Mouse (Mus musculus): ENCODE measurements around the gene Polr2b. TPM values are rescaled to one million over a fixed set of nuclear protein-coding genes. Genes with fewer than 3 reads are reported as not detected.

The Polr2b gene
- total and polyA plus RNA-seq, 3 experiments, result 25.4 to 34.5 (median 34.1) TPM

- H3K27me3 ChIP-seq (ENCODE audit: control insufficient read depth, insufficient read depth, low read length), result no peaks in the 10 kb centered on the region
- TF ChIP-seq POLR2A (IDR thresholded peaks at IDR 0.05; ENCODE audit: insufficient read depth, low read depth, low read length) (no peak), EP300 (IDR thresholded peaks at IDR 0.05; ENCODE audit: insufficient read depth, low read depth, low read length) (0 out of 2 replicates have a peak, but pooled peaks have one; percentile 20), CTCF (IDR thresholded peaks at IDR 0.05) (no peak)
- no peaks in the 10 kb centered on the region; the same call in 1 of the 2 replicates for H3K79me2 ChIP-seq (replicated peaks; ENCODE audit: control insufficient read depth, insufficient read depth, low read length)
- H3K4me1 ChIP-seq (ENCODE audit: control insufficient read depth, insufficient read depth, low read length), result peaks cover 42% of the 10 kb centered on the region
- H3K27ac ChIP-seq, result peak overlapping the region; percentile 73
- DNase-seq, result peak in 1 of 2 experiments; percentile 56
- no peak overlapping the region for H3K4me3 ChIP-seq
- intact Hi-C loops (cut with DNase I), result no loop called here
- H3K9ac ChIP-seq (ENCODE audit: low read depth, low read length), result no peak overlapping the region
- 57% methylated on average over 12 of the region's 12 CpGs for WGBS
- peaks cover 31% of the 10 kb centered on the region for H3K36me3 ChIP-seq (ENCODE audit: control insufficient read depth, insufficient read depth, low read length)
Observed at GRCm38 (mm10) chr5:77367682-77368081, 57.7 kb downstream of the Polr2b start.

GRCm38 (mm10) chr5:77368194-77368593, 58.2 kb downstream of the Polr2b start:
- H3K27ac ChIP-seq, result peak overlapping the region; percentile 73
- TF ChIP-seq POLR2A (IDR thresholded peaks at IDR 0.05; ENCODE audit: insufficient read depth, low read depth, low read length) (no peak), EP300 (IDR thresholded peaks at IDR 0.05; ENCODE audit: insufficient read depth, low read depth, low read length) (no peak), CTCF (IDR thresholded peaks at IDR 0.05) (no peak)
- WGBS, result 47% methylated on average over 7 of the region's 7 CpGs
- DNase-seq, result no peak
- peaks cover 30% of the 10 kb centered on the region for H3K36me3 ChIP-seq (ENCODE audit: control insufficient read depth, insufficient read depth, low read length)
- no peaks in the 10 kb centered on the region for H3K27me3 ChIP-seq (ENCODE audit: control insufficient read depth, insufficient read depth, low read length)
- H3K9ac ChIP-seq (ENCODE audit: low read depth, low read length), result no peak overlapping the region
- H3K4me3 ChIP-seq, result no peak overlapping the region
- intact Hi-C loops (cut with DNase I), result no loop called here
- H3K4me1 ChIP-seq (ENCODE audit: control insufficient read depth, insufficient read depth, low read length), result peaks cover 41% of the 10 kb centered on the region
- H3K79me2 ChIP-seq (replicated peaks; ENCODE audit: control insufficient read depth, insufficient read depth, low read length), result no peaks in the 10 kb centered on the region

GRCm38 (mm10) chr5:77369394-77369793, 59.4 kb downstream of the Polr2b start:
- no peak for DNase-seq
- Histone ChIP-seq H3K4me3 (no peak overlapping the region), H3K79me2 (replicated peaks; ENCODE audit: control insufficient read depth, insufficient read depth, low read length) (no peaks in the 10 kb centered on the region), H3K4me1 (ENCODE audit: control insufficient read depth, insufficient read depth, low read length) (peaks cover 40% of the 10 kb centered on the region), H3K36me3 (ENCODE audit: control insufficient read depth, insufficient read depth, low read length) (peaks cover 23% of the 10 kb centered on the region), H3K9ac (ENCODE audit: low read depth, low read length) (no peak overlapping the region), H3K27ac (peak overlapping the region; percentile 48), H3K27me3 (ENCODE audit: control insufficient read depth, insufficient read depth, low read length) (no peaks in the 10 kb centered on the region)
- intact Hi-C loops (cut with DNase I), result no loop called here
- WGBS, result 72% methylated on average over 5 of the region's 5 CpGs
- TF ChIP-seq EP300 (IDR thresholded peaks at IDR 0.05; ENCODE audit: insufficient read depth, low read depth, low read length), result no peak
- no peak for TF ChIP-seq POLR2A (IDR thresholded peaks at IDR 0.05; ENCODE audit: insufficient read depth, low read depth, low read length)
- no peak for TF ChIP-seq CTCF (IDR thresholded peaks at IDR 0.05)

GRCm38 (mm10) chr5:77370378-77370892, 60.5 kb downstream of the Polr2b start:
- H3K27ac ChIP-seq, result no peak overlapping the region; the same call in 1 of the 2 replicates
- no peak for DNase-seq
- H3K79me2 ChIP-seq (replicated peaks; ENCODE audit: control insufficient read depth, insufficient read depth, low read length), result no peaks in the 10 kb centered on the region
- peaks cover 19% of the 10 kb centered on the region for H3K36me3 ChIP-seq (ENCODE audit: control insufficient read depth, insufficient read depth, low read length)
- no peak overlapping the region for H3K4me3 ChIP-seq
- H3K4me1 ChIP-seq (ENCODE audit: control insufficient read depth, insufficient read depth, low read length), result peaks cover 39% of the 10 kb centered on the region
- no peak for TF ChIP-seq CTCF (IDR thresholded peaks at IDR 0.05)
- TF ChIP-seq POLR2A (IDR thresholded peaks at IDR 0.05; ENCODE audit: insufficient read depth, low read depth, low read length), result no peak
- TF ChIP-seq EP300 (IDR thresholded peaks at IDR 0.05; ENCODE audit: insufficient read depth, low read depth, low read length), result no peak
- H3K9ac ChIP-seq (ENCODE audit: low read depth, low read length), result no peak overlapping the region
- intact Hi-C loops (cut with DNase I), result no loop called here
- no peaks in the 10 kb centered on the region for H3K27me3 ChIP-seq (ENCODE audit: control insufficient read depth, insufficient read depth, low read length)
- 75% methylated on average over 5 of the region's 5 CpGs for WGBS

GRCm38 (mm10) chr5:77372242-77372641, 62.3 kb downstream of the Polr2b start:
- 26% methylated on average over 7 of the region's 7 CpGs for WGBS
- peak overlapping the region; percentile 71 for H3K27ac ChIP-seq

GRCm38 (mm10) chr5:77372778-77373177, 62.8 kb downstream of the Polr2b start:
- Histone ChIP-seq H3K79me2 (replicated peaks; ENCODE audit: control insufficient read depth, insufficient read depth, low read length) (no peaks in the 10 kb centered on the region; the same call in 1 of the 2 replicates), H3K36me3 (ENCODE audit: control insufficient read depth, insufficient read depth, low read length) (peaks cover 19% of the 10 kb centered on the region), H3K27ac (peak overlapping the region; percentile 71), H3K27me3 (ENCODE audit: control insufficient read depth, insufficient read depth, low read length) (no peaks in the 10 kb centered on the region), H3K9ac (ENCODE audit: low read depth, low read length) (no peak overlapping the region), H3K4me3 (no peak overlapping the region), H3K4me1 (ENCODE audit: control insufficient read depth, insufficient read depth, low read length) (peaks cover 28% of the 10 kb centered on the region)
- DNase-seq, result no peak
- TF ChIP-seq CTCF (IDR thresholded peaks at IDR 0.05), result no peak
- TF ChIP-seq POLR2A (IDR thresholded peaks at IDR 0.05; ENCODE audit: insufficient read depth, low read depth, low read length), result no peak
- TF ChIP-seq EP300 (IDR thresholded peaks at IDR 0.05; ENCODE audit: insufficient read depth, low read depth, low read length), result no peak
- 46% methylated on average over 6 of the region's 6 CpGs for WGBS
- intact Hi-C loops (cut with DNase I), result no loop called here

More at GRCm38 (mm10) chr5:77372242-77372641, 62.3 kb downstream of the Polr2b start:
- no peaks in the 10 kb centered on the region for H3K27me3 ChIP-seq (ENCODE audit: control insufficient read depth, insufficient read depth, low read length)
- TF ChIP-seq POLR2A (IDR thresholded peaks at IDR 0.05; ENCODE audit: insufficient read depth, low read depth, low read length), result no peak
- 0 out of 2 replicates have a peak, but pooled peaks have one; percentile 13 for TF ChIP-seq EP300 (IDR thresholded peaks at IDR 0.05; ENCODE audit: insufficient read depth, low read depth, low read length)
- no peak for TF ChIP-seq CTCF (IDR thresholded peaks at IDR 0.05)
- peak; percentile 64 to 77 for DNase-seq
- intact Hi-C loops (cut with DNase I), result no loop called here
- no peaks in the 10 kb centered on the region; the same call in 1 of the 2 replicates for H3K79me2 ChIP-seq (replicated peaks; ENCODE audit: control insufficient read depth, insufficient read depth, low read length)
- H3K36me3 ChIP-seq (ENCODE audit: control insufficient read depth, insufficient read depth, low read length), result peaks cover 19% of the 10 kb centered on the region
- H3K4me1 ChIP-seq (ENCODE audit: control insufficient read depth, insufficient read depth, low read length), result peaks cover 31% of the 10 kb centered on the region
- H3K9ac ChIP-seq (ENCODE audit: low read depth, low read length), result no peak overlapping the region
- no peak overlapping the region for H3K4me3 ChIP-seq

Data from heart, adult 2 months (tissue).